19 mouse cellular contexts compared by ENCODE assay signal in genomic region chr1:159999232-159999631, GRCm38 (mm10).
"Had no signal": no experiment of that assay in that cellular context is flagged by ENCODE, and none has a peak within 500 bp of the region (broad histone marks: within the 10 kb centered on the region; RNA-seq: fewer than 3 reads in every experiment).

No protein-coding gene starts in this region.

- DNase-seq: kidney, adult 11 months; kidney, adult 9 months; kidney, postnatal 36 days; layer of hippocampus, adult 9-11 months; layer of hippocampus, postnatal 36 days; left cerebral cortex, postnatal 4 days; lung, adult 2 months; lung, postnatal 10 days; lung, postnatal 4 days; right cerebral cortex, adult 18-20 months; right cerebral cortex, postnatal 4 days; spleen, adult 18-20 months; thymus, adult 18-20 months; thymus, postnatal 14 days had no signal

- H3K27me3 ChIP-seq: liver, embryonic 15.5 days; midbrain, embryonic 15.5 days had no signal

- H3K9me3 ChIP-seq: liver, embryonic 15.5 days; midbrain, embryonic 10.5 days; midbrain, embryonic 15.5 days had no signal

- H3K4me3 ChIP-seq: liver, embryonic 15.5 days; midbrain, embryonic 10.5 days; midbrain, embryonic 15.5 days had no signal

- H3K36me3 ChIP-seq: liver, embryonic 15.5 days; midbrain, embryonic 10.5 days; midbrain, embryonic 15.5 days had no signal

- H3K27ac ChIP-seq: kidney, postnatal 0 days; liver, embryonic 15.5 days; midbrain, embryonic 10.5 days; midbrain, embryonic 15.5 days; stomach, postnatal 0 days had no signal

- H3K4me1 ChIP-seq: liver, embryonic 15.5 days; midbrain, embryonic 10.5 days; midbrain, embryonic 15.5 days had no signal

- ATAC-seq: midbrain, embryonic 15.5 days had no signal
